Mouse (Mus musculus) kidney, embryonic 14.5 days (tissue): ENCODE results near the gene Asap2. TPM values are rescaled to one million over a fixed set of nuclear protein-coding genes. Genes with fewer than 3 reads are reported as not detected.

Experiments used
- ATAC-seq: fragments of 200-750 bp; cut with Nextera tagmentation; 2 replicates; pipeline ENCODE4 v1.8.0; 2017; ENCODE audit warnings: moderate number of reproducible peaks, mild to moderate bottlenecking, moderate TSS enrichment, moderate library complexity; ENCODE audit not compliant: low FRiP score, low TSS enrichment
- H3K27ac ChIP-seq: fragments of 300-500 bp; sonication (generic); 2 replicates; pipeline ENCODE4 v1.5.1; 2014; ENCODE audit warnings: low read depth, mild to moderate bottlenecking, low read length, moderate library complexity, mixed read lengths
- H3K27me3 ChIP-seq: fragments of 300-500 bp; sonication (generic); 2 replicates; pipeline ENCODE4 v1.6.1; 2014; ENCODE audit warnings: mild to moderate bottlenecking, low read length; ENCODE audit not compliant: control insufficient read depth, insufficient read depth
- H3K36me3 ChIP-seq: fragments of 300-500 bp; sonication (generic); 2 replicates; pipeline ENCODE4 v1.6.1; 2014; ENCODE audit warnings: low read length, mixed read lengths; ENCODE audit not compliant: control insufficient read depth, insufficient read depth
- H3K4me1 ChIP-seq: fragments of 300-500 bp; sonication (generic); 2 replicates; pipeline ENCODE4 v1.6.1; 2014; ENCODE audit warnings: low read length, mixed read lengths; ENCODE audit not compliant: control insufficient read depth, insufficient read depth
- H3K4me2 ChIP-seq: fragments of 300-500 bp; sonication (generic); replicated peaks from 2 replicates; pipeline ENCODE4 v1.6.1; 2014; ENCODE audit warnings: low read depth, mild to moderate bottlenecking, low read length
- H3K4me3 ChIP-seq: fragments of 300-500 bp; sonication (generic); 2 replicates; pipeline ENCODE4 v1.5.1; 2014; ENCODE audit warnings: mild to moderate bottlenecking, low read length
- H3K9ac ChIP-seq: fragments of 300-500 bp; sonication (generic); 2 replicates; pipeline ENCODE4 v1.6.1; 2014; ENCODE audit warnings: low read depth, mild to moderate bottlenecking, low read length, moderate library complexity
- H3K9me3 ChIP-seq: fragments of 300-500 bp; sonication (generic); 2 replicates; pipeline ENCODE4 v1.6.1; 2016; ENCODE audit warnings: low read length; ENCODE audit not compliant: control insufficient read depth
- WGBS: fragments of 180-500 bp; shearing (Covaris S2); extraction: QIAGEN DNeasy Blood & Tissue Kit; methylation state at CpG from one replicate; pipeline ENCODE4 v1.1.7; 2014; 5-methylcytosine and 5-hydroxymethylcytosine counted together
- polyA plus RNA-seq: library from polyadenylated mRNA; unstranded; fragments of >200 nt; fragmentation: Nextera tagmentation; extraction: Ambion mirVana; gene quantifications from 2 replicates; pipeline ENCODE4 v1.2.1, GENCODE M21; 2014

Gene Asap2
- polyA plus RNA-seq, 1 experiment from 2014 or later = 15.0 TPM

DNA sequence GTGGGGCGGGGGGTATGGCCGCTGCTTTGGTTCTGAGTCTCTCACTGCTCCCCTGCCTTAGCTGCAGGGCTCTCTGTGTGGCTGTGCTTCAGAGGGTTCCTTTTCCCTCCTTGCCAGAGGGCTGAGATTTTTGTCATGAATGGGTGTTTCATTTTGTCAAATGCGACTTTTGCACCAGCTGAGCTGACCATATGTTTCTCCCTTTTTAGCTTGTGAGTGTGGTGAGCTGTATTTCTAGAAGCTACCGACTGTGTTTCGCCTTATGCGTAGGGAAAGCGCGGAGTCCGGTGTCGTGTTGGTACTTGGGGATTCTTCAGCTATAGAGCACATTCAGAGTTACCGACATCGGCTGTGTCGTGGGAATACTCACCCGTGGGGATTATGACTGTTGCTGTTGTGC, 149.9 kb downstream of the Asap2 start:
- ATAC-seq = no peak
- H3K4me1 ChIP-seq = peaks cover 30% of the 10 kb centered on the region
- no peak overlapping the region for H3K4me2 ChIP-seq
- no peak overlapping the region for H3K9ac ChIP-seq
- no peak overlapping the region for H3K4me3 ChIP-seq
- H3K9me3 ChIP-seq = no peaks in the 10 kb centered on the region
- 0 out of 2 replicates have a peak, but pooled peaks cover 3% of the 10 kb centered on the region for H3K36me3 ChIP-seq
- 93% methylated on average over 14 of the region's 14 CpGs for WGBS
- no peaks in the 10 kb centered on the region for H3K27me3 ChIP-seq
- H3K27ac ChIP-seq = no peak overlapping the region

DNA sequence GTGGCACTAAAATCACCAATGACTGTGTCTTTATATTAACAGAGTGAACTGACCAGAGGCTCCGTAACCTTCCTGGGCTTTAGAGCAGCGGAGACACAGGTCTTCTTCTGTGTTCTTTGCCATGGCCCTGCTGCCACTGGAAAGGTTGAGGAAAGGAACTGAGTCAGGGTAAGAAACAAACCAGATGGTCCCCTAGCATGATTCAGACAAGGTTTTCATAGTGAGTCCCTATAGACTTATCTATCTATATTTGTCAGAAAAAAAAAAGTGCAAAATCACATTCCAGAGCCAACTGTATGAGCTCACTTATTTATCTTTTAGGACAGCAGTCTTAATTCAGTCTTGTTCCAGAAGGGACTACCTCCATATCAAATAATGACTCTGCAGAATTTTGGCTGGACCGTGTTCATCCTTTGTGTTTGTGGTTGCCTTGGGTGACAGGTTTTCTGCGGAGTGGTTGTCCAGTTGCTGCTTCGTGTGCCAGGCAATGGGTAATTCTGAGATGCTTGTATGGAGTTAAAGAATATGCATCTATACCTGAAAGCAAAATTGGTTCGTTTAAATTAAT, 150.6 kb downstream of the Asap2 start:
- H3K4me3 ChIP-seq = no peak overlapping the region
- H3K27ac ChIP-seq = no peak overlapping the region
- H3K4me1 ChIP-seq = peaks cover 23% of the 10 kb centered on the region
- H3K4me2 ChIP-seq = no peak overlapping the region
- no peaks in the 10 kb centered on the region for H3K9me3 ChIP-seq
- no peak overlapping the region for H3K9ac ChIP-seq
- ATAC-seq = no peak
- 0 out of 2 replicates have a peak, but pooled peaks cover 3% of the 10 kb centered on the region for H3K36me3 ChIP-seq
- 91% methylated on average over 6 of the region's 6 CpGs for WGBS
- no peaks in the 10 kb centered on the region for H3K27me3 ChIP-seq

DNA sequence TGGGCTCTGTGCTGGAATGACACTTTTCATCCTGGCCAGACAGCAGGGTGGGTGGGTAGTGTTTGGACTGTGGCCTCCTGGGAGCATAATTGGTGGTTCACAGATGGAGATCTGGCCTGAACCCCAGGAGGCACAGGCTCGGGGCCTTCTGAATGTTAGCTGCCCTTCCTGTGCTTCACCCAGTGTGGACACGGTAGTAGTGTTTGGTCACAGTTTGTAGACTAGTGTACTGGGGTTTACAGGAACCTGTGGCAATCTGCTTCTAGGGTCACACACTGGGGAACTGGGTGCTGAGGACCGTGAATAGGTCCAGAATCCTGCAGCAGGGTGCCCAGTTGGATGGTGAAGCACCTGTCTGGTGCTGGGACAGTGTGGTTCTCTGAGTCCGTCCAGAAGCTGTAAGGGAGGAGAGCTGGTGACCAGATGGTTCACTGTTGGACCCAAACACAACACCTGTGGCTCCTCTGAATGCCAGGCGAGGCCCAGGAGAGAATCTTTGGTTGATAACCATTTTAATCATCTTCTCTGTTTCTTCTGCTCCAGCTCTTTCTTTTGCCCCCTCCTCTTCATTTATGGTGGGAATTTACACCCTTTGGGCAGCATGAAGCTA, 151.5 kb downstream of the Asap2 start:
- ATAC-seq = no peak
- Histone ChIP-seq H3K4me3 (no peak overlapping the region), H3K4me1 (peaks cover 19% of the 10 kb centered on the region), H3K4me2 (no peak overlapping the region), H3K27ac (no peak overlapping the region), H3K9me3 (no peaks in the 10 kb centered on the region), H3K27me3 (no peaks in the 10 kb centered on the region), H3K9ac (no peak overlapping the region), H3K36me3 (0 out of 2 replicates have a peak, but pooled peaks cover 3% of the 10 kb centered on the region)
- WGBS = 82% methylated on average over 5 of the region's 5 CpGs

DNA sequence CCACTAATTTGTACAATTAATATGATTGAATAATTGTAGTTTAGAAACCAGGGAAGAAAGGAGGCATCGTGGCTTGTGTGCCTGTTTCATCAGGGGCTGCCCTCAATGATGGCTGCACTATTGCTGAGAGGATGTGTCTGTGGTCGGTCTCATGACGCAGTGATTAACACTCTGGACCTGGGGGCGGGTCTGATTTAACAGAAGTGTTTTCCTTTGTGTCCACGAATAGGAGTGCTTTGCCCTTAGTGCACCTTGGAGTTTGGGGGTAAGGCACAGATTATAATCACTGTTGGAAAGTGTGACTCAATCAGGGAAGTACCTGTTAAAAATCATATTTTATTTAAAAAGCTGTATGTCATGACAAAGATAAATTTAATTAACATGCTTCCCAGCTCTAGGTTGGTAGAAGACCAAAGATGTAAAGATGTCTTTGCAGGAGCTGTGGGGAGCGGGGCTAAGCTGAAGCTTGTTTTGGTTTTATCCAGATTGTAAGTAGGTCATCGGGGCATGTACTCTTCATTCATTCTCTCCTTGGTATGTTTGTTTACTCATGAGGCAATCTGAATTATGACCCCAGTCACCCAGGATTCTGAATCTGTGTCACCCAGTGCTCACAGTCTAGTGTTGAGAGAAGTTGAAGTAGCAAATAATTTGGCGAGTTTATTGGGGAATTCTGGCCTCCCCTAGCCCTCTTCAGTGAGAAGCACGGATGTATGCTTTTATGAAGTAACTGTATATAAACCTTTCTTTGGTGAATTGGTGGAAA, 152.4 kb downstream of the Asap2 start:
- H3K9ac ChIP-seq = no peak overlapping the region
- no peak overlapping the region for H3K27ac ChIP-seq
- no peaks in the 10 kb centered on the region for H3K27me3 ChIP-seq
- 0 out of 2 replicates have a peak, but pooled peaks cover 3% of the 10 kb centered on the region for H3K36me3 ChIP-seq
- H3K9me3 ChIP-seq = no peaks in the 10 kb centered on the region
- H3K4me1 ChIP-seq = peaks cover 19% of the 10 kb centered on the region
- no peak overlapping the region for H3K4me3 ChIP-seq
- 61% methylated on average over 9 of the region's 9 CpGs for WGBS
- no peak for ATAC-seq
- no peak overlapping the region for H3K4me2 ChIP-seq

DNA sequence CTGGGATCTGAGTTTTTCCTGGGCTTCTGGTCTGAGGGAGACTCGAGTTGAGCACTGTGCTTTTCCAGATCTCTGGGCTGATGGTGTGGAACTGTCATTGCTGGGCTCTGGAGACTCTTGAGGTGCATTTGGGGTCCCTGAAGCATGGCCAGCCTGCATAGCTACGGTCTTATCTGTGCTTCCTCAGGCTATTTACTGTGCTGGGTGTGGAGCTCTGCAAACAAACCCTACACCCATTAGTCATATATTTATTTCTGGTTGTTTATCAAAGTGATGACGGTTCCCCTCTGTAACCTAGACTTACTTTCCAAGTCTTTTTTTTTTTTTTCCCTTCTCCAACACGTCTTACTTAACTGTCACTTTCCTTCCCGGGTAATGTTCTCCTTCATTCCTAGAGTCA, 154.3 kb downstream of the Asap2 start:
- no peak overlapping the region for H3K4me3 ChIP-seq
- H3K4me2 ChIP-seq = no peak overlapping the region
- no peak overlapping the region for H3K27ac ChIP-seq
- 69% methylated on average over 5 of the region's 5 CpGs for WGBS
- H3K36me3 ChIP-seq = 0 out of 2 replicates have a peak, but pooled peaks cover 3% of the 10 kb centered on the region
- H3K9me3 ChIP-seq = no peaks in the 10 kb centered on the region
- H3K27me3 ChIP-seq = no peaks in the 10 kb centered on the region
- H3K4me1 ChIP-seq = peaks cover 6% of the 10 kb centered on the region
- ATAC-seq = no peak
- no peak overlapping the region for H3K9ac ChIP-seq

DNA sequence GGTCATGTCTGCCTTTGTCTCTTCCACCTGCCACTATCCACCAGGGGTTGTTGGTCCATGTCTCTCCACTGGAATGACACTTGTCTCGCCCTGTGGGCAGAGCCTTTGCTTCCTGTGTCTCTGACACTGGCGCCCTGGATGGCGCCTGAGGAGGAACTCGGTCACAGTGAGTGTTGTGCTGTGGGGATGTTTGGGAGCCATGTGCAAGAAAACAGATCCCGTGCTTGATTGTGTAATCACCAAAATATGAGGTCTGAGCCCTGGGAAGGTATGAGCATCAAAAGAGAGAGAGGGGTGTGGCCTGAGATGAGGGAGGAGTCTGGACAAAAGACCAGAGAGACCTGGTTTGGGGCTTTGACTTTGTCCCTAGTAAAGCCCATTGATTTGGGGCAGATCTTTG, 154.8 kb downstream of the Asap2 start:
- no peak overlapping the region for H3K4me2 ChIP-seq

DNA sequence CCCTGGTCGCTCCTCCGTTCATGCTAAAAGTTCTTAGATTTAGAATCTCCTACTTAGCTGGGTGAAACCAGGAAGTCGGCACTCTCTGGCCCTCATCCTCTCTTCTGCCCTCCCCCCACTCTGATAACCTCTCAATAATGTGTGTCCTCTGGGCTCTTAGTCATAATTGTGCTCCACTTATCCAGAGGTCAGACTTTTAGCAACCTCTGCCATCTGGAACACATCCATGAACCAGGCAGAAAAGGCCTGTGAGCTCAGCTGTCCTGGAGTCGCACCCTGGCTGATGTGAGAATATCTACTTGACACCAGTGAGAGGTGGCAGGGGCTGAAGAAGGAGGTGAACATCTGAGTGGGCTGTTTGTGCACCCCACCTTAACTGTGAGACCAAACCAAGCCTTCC, 156.6 kb downstream of the Asap2 start:
- Histone ChIP-seq H3K4me1 (peaks cover 10% of the 10 kb centered on the region), H3K4me3 (no peak overlapping the region), H3K27ac (no peak overlapping the region), H3K27me3 (no peaks in the 10 kb centered on the region), H3K9me3 (no peaks in the 10 kb centered on the region), H3K9ac (no peak overlapping the region), H3K4me2 (no peak overlapping the region), H3K36me3 (0 out of 2 replicates have a peak, but pooled peaks cover 3% of the 10 kb centered on the region)
- WGBS = 71% methylated on average over 4 of the region's 4 CpGs
- no peak for ATAC-seq

More for the DNA sequence above, 154.8 kb downstream of the Asap2 start:
- Histone ChIP-seq H3K4me1 (peaks cover 6% of the 10 kb centered on the region), H3K27me3 (no peaks in the 10 kb centered on the region), H3K9ac (no peak overlapping the region), H3K4me3 (no peak overlapping the region), H3K9me3 (no peaks in the 10 kb centered on the region), H3K27ac (no peak overlapping the region), H3K36me3 (0 out of 2 replicates have a peak, but pooled peaks cover 3% of the 10 kb centered on the region)
- 87% methylated on average over 5 of the region's 5 CpGs for WGBS
- ATAC-seq = no peak

DNA sequence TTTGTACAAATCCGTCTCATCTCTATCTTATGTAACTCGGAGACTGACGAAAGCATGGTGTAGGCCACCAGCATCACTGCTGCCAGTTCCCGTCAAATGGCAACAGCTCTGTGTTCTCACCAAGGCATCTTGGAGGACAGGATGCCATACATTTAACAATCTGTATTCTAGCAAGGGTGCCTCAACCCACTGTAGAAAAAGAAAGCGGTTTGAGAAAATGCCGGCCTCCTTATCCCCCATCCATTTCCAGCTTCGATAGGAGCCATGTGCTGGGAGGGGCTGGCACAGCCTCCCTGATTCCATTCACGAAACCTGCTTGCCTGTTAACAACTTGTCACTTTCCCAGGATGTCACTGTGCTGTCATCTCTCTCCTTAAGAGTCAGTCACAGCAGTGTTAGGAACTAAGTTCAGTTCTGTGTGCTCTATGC, 163.0 kb downstream of the Asap2 start:
- 80% methylated on average over 8 of the region's 8 CpGs for WGBS
- no peak overlapping the region for H3K4me3 ChIP-seq

DNA sequence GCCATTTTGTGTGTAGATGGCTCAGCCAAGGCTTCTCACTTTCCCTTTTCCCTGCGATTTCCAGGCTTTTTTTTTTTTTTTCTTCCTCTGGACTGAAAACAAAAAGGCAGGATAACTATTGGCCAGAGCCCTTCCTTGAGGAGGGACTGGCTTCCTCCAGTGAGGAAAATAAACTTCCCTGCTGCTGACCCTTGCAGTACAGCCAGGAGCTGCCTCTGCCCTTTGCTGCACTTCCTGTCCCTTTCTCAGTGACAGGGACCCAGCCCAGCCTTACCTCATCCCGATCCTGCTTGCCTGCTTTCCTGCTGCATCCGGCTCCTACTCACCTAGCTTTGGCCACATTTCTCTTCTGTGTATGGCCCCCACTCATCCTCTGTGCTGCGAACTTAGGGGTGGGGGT, 164.8 kb downstream of the Asap2 start:
- no peak overlapping the region for H3K4me3 ChIP-seq
- 30% methylated on average over 4 of the region's 4 CpGs for WGBS
- peaks cover 30% of the 10 kb centered on the region for H3K4me1 ChIP-seq
- no peak overlapping the region for H3K4me2 ChIP-seq
- no peak overlapping the region; the same call in 1 of the 2 replicates for H3K27ac ChIP-seq
- H3K36me3 ChIP-seq = no peaks in the 10 kb centered on the region
- no peaks in the 10 kb centered on the region for H3K27me3 ChIP-seq
- no peaks in the 10 kb centered on the region for H3K9me3 ChIP-seq
- no peak for ATAC-seq
- no peak overlapping the region for H3K9ac ChIP-seq

More for the DNA sequence above, 163.0 kb downstream of the Asap2 start:
- no peak overlapping the region for H3K4me2 ChIP-seq
- peaks cover 24% of the 10 kb centered on the region for H3K4me1 ChIP-seq
- H3K36me3 ChIP-seq = no peaks in the 10 kb centered on the region
- no peaks in the 10 kb centered on the region for H3K9me3 ChIP-seq
- no peak for ATAC-seq
- H3K27me3 ChIP-seq = no peaks in the 10 kb centered on the region
- H3K27ac ChIP-seq = no peak overlapping the region
- H3K9ac ChIP-seq = no peak overlapping the region
